Mouse (Mus musculus) fibroblast of lung, adult 2 months (primary cell): ENCODE measurements at regions not wholly inside any gene's neighbourhood (a gene's known extent, or its start where the extent isn't known, plus 50 kb on each side); places are given as distances from the start of the nearest gene placed in this dataset.

Experiments
- DNase-seq: peaks from one replicate; pipeline ENCODE4 v3.0.0-alpha.2; 2011; ENCODE audit warnings: low read depth

DNA sequence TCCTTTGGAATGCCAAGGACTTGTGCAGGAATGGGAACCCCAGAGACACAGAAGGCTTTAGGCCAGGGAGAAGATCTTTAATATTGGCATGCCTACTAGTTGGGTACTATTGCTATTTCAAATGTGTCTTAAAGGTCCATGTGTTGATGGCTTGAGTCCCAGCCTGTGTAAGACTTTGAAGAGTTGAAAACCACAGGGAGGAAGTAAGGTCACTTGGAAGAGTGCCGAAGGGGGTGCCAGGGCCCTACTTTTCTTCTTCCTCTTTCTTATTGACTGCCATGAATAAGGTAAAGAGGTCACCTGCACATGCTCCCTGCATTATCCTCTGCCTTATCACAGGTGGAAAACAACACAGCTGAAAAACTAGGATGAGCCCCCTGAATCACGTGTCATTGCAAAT lies 56.1 kb upstream of the Nrp1 start:
- DNase-seq: no peak
